Mouse (Mus musculus) liver, postnatal 0 days (tissue): Measurements from ENCODE around the gene Gm8180.
"Not testable (repeated sequence)": the region's sequence is repeated elsewhere in the genome, so short reads cannot be mapped to it uniquely, and the experiment has no call there.

Experiments used
- CTCF ChIP-seq: sonication (generic); IDR thresholded peaks from 2 replicates; pipeline ENCODE4 v1.5.1; 2016; ENCODE audit warnings: antibody characterized with exemption, low read depth
- EP300 ChIP-seq: IDR thresholded peaks from 2 replicates; pipeline ENCODE4 v1.6.1; 2016; ENCODE audit warnings: antibody characterized with exemption, low read depth, mild to moderate bottlenecking

GRCm38 (mm10) chr14:43796905-43797470, 12.4 kb upstream of the Gm8180 start:
- TF ChIP-seq CTCF, EP300: not testable (repeated sequence)
